Mouse (Mus musculus): ENCODE results near the gene Gm42421. TPM values are rescaled to one million over a fixed set of nuclear protein-coding genes. Genes with fewer than 3 reads are reported as not detected.

Gm42421 gene
- polyA plus RNA-seq, 1 experiment from 2014 or later = not detected

GRCm38 (mm10) chr5:143931863-143932580, 4.0 kb downstream of the Gm42421 start:
- H3K9me3 ChIP-seq (ENCODE audit: control insufficient read depth, low read length) = no peaks in the 10 kb centered on the region
- H3K27me3 ChIP-seq (ENCODE audit: control insufficient read depth, insufficient read depth, low read length) = no peaks in the 10 kb centered on the region
- no peak overlapping the region for H3K9ac ChIP-seq (ENCODE audit: low read length)
- TF ChIP-seq CTCF (IDR thresholded peaks at IDR 0.05; ENCODE audit: low read depth) (no peak), EP300 (optimal IDR thresholded peaks at IDR 0.05) (no peak)
- no peak overlapping the region for H3K4me3 ChIP-seq (ENCODE audit: low read depth, low read length)
- H3K4me1 ChIP-seq (replicated peaks; ENCODE audit: control insufficient read depth, insufficient read depth) = no peaks in the 10 kb centered on the region
- WGBS = 78% methylated on average over 6 of the region's 6 CpGs
- H3K27ac ChIP-seq (replicated peaks) = no peak overlapping the region
- H3K4me2 ChIP-seq (replicated peaks; ENCODE audit: low read depth) = no peak overlapping the region
- DNase-seq (ENCODE audit: low spot score) (no peak), ATAC-seq (ENCODE audit: low FRiP score, low TSS enrichment) (no peak)
- H3K36me3 ChIP-seq (ENCODE audit: control insufficient read depth, insufficient read depth, low read length) = peaks cover 3% of the 10 kb centered on the region; the same call in 1 of the 2 replicates

- ATAC-seq (ENCODE audit: low FRiP score, low TSS enrichment) = 0 out of 2 replicates have a peak, but pooled peaks have one; percentile 42
- DNase-seq (ENCODE audit: low spot score) = no peak
- no peaks in the 10 kb centered on the region for H3K27me3 ChIP-seq (ENCODE audit: control insufficient read depth, insufficient read depth, low read length)
- TF ChIP-seq EP300 (optimal IDR thresholded peaks at IDR 0.05) = no peak
- TF ChIP-seq CTCF (IDR thresholded peaks at IDR 0.05; ENCODE audit: low read depth) = no peak
- no peak within 1 kb of the TSS for H3K27ac ChIP-seq (replicated peaks)
- H3K9ac ChIP-seq (ENCODE audit: low read length) = no peak within 1 kb of the TSS
- no peak within 1 kb of the TSS for H3K4me2 ChIP-seq (replicated peaks; ENCODE audit: low read depth)
- WGBS = 24% methylated on average over 8 of the region's 8 CpGs
- H3K9me3 ChIP-seq (ENCODE audit: control insufficient read depth, low read length) = no peaks in the 10 kb centered on the region
- H3K4me3 ChIP-seq (ENCODE audit: low read depth, low read length) = no peak within 1 kb of the TSS
- H3K36me3 ChIP-seq (ENCODE audit: control insufficient read depth, insufficient read depth, low read length) = peaks cover 3% of the 10 kb centered on the region; the same call in 1 of the 2 replicates
- no peaks in the 10 kb centered on the region for H3K4me1 ChIP-seq (replicated peaks; ENCODE audit: control insufficient read depth, insufficient read depth)
Measured at GRCm38 (mm10) chr5:143932831-143933230, 4.9 kb downstream of the Gm42421 start, which contains the start of gene Rsph10b. Gene Rsph10b, plus strand, starts transcription at chr5:143933035.

GRCm38 (mm10) chr5:143933414-143933813, 5.4 kb downstream of the Gm42421 start:
- H3K9me3 ChIP-seq (ENCODE audit: control insufficient read depth, low read length) = no peaks in the 10 kb centered on the region
- H3K36me3 ChIP-seq (ENCODE audit: control insufficient read depth, insufficient read depth, low read length) = no peaks in the 10 kb centered on the region; the same call in 1 of the 2 replicates
- H3K4me3 ChIP-seq (ENCODE audit: low read depth, low read length) = no peak overlapping the region
- H3K27ac ChIP-seq (replicated peaks) = no peak overlapping the region
- H3K4me2 ChIP-seq (replicated peaks; ENCODE audit: low read depth) = no peak overlapping the region
- ATAC-seq (ENCODE audit: low FRiP score, low TSS enrichment) (no peak), DNase-seq (ENCODE audit: low spot score) (no peak)
- no peaks in the 10 kb centered on the region for H3K27me3 ChIP-seq (ENCODE audit: control insufficient read depth, insufficient read depth, low read length)
- no peak overlapping the region for H3K9ac ChIP-seq (ENCODE audit: low read length)
- H3K4me1 ChIP-seq (replicated peaks; ENCODE audit: control insufficient read depth, insufficient read depth) = no peaks in the 10 kb centered on the region
- TF ChIP-seq EP300 (optimal IDR thresholded peaks at IDR 0.05) (no peak), CTCF (IDR thresholded peaks at IDR 0.05; ENCODE audit: low read depth) (no peak)
- 91% methylated on average over 11 of the region's 11 CpGs for WGBS

GRCm38 (mm10) chr5:143933875-143934274, 5.9 kb downstream of the Gm42421 start:
- Histone ChIP-seq H3K9ac (ENCODE audit: low read length) (no peak overlapping the region), H3K27ac (replicated peaks) (no peak overlapping the region), H3K27me3 (ENCODE audit: control insufficient read depth, insufficient read depth, low read length) (no peaks in the 10 kb centered on the region), H3K4me1 (replicated peaks; ENCODE audit: control insufficient read depth, insufficient read depth) (no peaks in the 10 kb centered on the region), H3K9me3 (ENCODE audit: control insufficient read depth, low read length) (no peaks in the 10 kb centered on the region), H3K4me2 (replicated peaks; ENCODE audit: low read depth) (no peak overlapping the region), H3K36me3 (ENCODE audit: control insufficient read depth, insufficient read depth, low read length) (no peaks in the 10 kb centered on the region; the same call in 1 of the 2 replicates), H3K4me3 (ENCODE audit: low read depth, low read length) (no peak overlapping the region)
- DNase-seq (ENCODE audit: low spot score) (no peak), ATAC-seq (ENCODE audit: low FRiP score, low TSS enrichment) (no peak)
- no peak for TF ChIP-seq EP300 (optimal IDR thresholded peaks at IDR 0.05)
- peak; percentile 41 for TF ChIP-seq CTCF (IDR thresholded peaks at IDR 0.05; ENCODE audit: low read depth)
- 50% methylated on average over 1 of the region's 1 CpGs for WGBS

GRCm38 (mm10) chr5:143936156-143936555, 8.2 kb downstream of the Gm42421 start:
- WGBS = 87% methylated on average over 9 of the region's 9 CpGs
- H3K4me1 ChIP-seq (replicated peaks; ENCODE audit: control insufficient read depth, insufficient read depth) = no peaks in the 10 kb centered on the region
- no peak overlapping the region for H3K4me3 ChIP-seq (ENCODE audit: low read depth, low read length)
- DNase-seq (ENCODE audit: low spot score) = no peak
- TF ChIP-seq CTCF (IDR thresholded peaks at IDR 0.05; ENCODE audit: low read depth) = no peak
- no peak for TF ChIP-seq EP300 (optimal IDR thresholded peaks at IDR 0.05)
- ATAC-seq (ENCODE audit: low FRiP score, low TSS enrichment) = no peak
- no peak overlapping the region for H3K27ac ChIP-seq (replicated peaks)
- no peaks in the 10 kb centered on the region for H3K9me3 ChIP-seq (ENCODE audit: control insufficient read depth, low read length)
- no peak overlapping the region for H3K9ac ChIP-seq (ENCODE audit: low read length)
- no peak overlapping the region for H3K4me2 ChIP-seq (replicated peaks; ENCODE audit: low read depth)
- H3K27me3 ChIP-seq (ENCODE audit: control insufficient read depth, insufficient read depth, low read length) = no peaks in the 10 kb centered on the region
- no peaks in the 10 kb centered on the region for H3K36me3 ChIP-seq (ENCODE audit: control insufficient read depth, insufficient read depth, low read length)

- TF ChIP-seq EP300 (optimal IDR thresholded peaks at IDR 0.05) = no peak
- no peak for TF ChIP-seq CTCF (IDR thresholded peaks at IDR 0.05; ENCODE audit: low read depth)
- Histone ChIP-seq H3K9ac (ENCODE audit: low read length) (no peak overlapping the region), H3K4me1 (replicated peaks; ENCODE audit: control insufficient read depth, insufficient read depth) (no peaks in the 10 kb centered on the region), H3K4me2 (replicated peaks; ENCODE audit: low read depth) (0 out of 2 replicates have a peak overlapping the region, but pooled peaks have one; percentile 15), H3K27ac (replicated peaks) (no peak overlapping the region), H3K36me3 (ENCODE audit: control insufficient read depth, insufficient read depth, low read length) (no peaks in the 10 kb centered on the region), H3K27me3 (ENCODE audit: control insufficient read depth, insufficient read depth, low read length) (no peaks in the 10 kb centered on the region), H3K4me3 (ENCODE audit: low read depth, low read length) (no peak overlapping the region), H3K9me3 (ENCODE audit: control insufficient read depth, low read length) (no peaks in the 10 kb centered on the region)
- WGBS = 17% methylated on average over 10 of the region's 10 CpGs
- ATAC-seq (ENCODE audit: low FRiP score, low TSS enrichment) (no peak), DNase-seq (ENCODE audit: low spot score) (peak; percentile 27)
Measured at GRCm38 (mm10) chr5:143941588-143941987, 13.6 kb downstream of the Gm42421 start.

All from stomach, postnatal 0 days (tissue).